Comparison of ENCODE assay signal across 11 mouse cellular contexts in genomic region chr7:64160737-64161470, GRCm38 (mm10). TPM values are rescaled to one million over a fixed set of nuclear protein-coding genes. Genes with fewer than 3 reads are reported as not detected.
A peak's percentile ranks its signal among the peaks of the same experiment; 100 is the strongest.
DNase-seq lines count a peak whose midpoint lies in the region.
"Had no signal": no experiment of that assay in that cellular context is flagged by ENCODE, and none has a peak within 500 bp of the region (broad histone marks: within the 10 kb centered on the region; RNA-seq: fewer than 3 reads in every experiment).

No protein-coding gene starts in this region.

- DNase-seq in layer of hippocampus, adult 11-12 months (ENCODE audit: low spot score), result peak; percentile 57
- no peak for DNase-seq in layer of hippocampus, postnatal 14 days (ENCODE audit: low spot score in 2 of 2)
- peak; percentile 51 to 55 for DNase-seq in CD8-positive naive resting alpha-beta T cell, adult 2 months (ENCODE audit: low read depth in 2 of 2, low spot score in 2 of 2)
- peak; percentile 64 for DNase-seq in induced T-regulatory cell, adult 2 months (ENCODE audit: low read depth)
- DNase-seq in right cerebral cortex, postnatal 36 days (ENCODE audit: low spot score in 2 of 2), result peak; percentile 77 to 86
- DNase-seq in retina, postnatal 1 day, result no peak
- no peak for DNase-seq in gastrocnemius, postnatal 4 days (ENCODE audit: low spot score in 2 of 2)
- DNase-seq in cerebellum, adult 11 months, result no peak
- DNase-seq: cerebellum, postnatal 14 days; liver had no signal

RNA-seq across cellular contexts. Expression of gene Trpm1, which starts 7.3 kb away (rescaled TPM):
- under 1 TPM in 1 of 2 experiments, not detected in 1; 0.07 TPM for total RNA-seq in layer of hippocampus, postnatal 14 days (2021)
- 1 to 10 TPM in 1 of 2 experiments, under 1 TPM in 1; 0.44 to 1.4 TPM for total RNA-seq in gastrocnemius, postnatal 4 days (2021)
- total RNA-seq: granulocyte monocyte progenitor cell, adult 5-6 weeks had no signal

Comparison
In these comparisons a context has a peak if more than half of its experiments do, and no peak if none do; other contexts are left out.
1. DNase-seq: peak in layer of hippocampus, adult 11-12 months (single experiment), CD8-positive naive resting alpha-beta T cell, adult 2 months (2 of 2), induced T-regulatory cell, adult 2 months (single experiment) and right cerebral cortex, postnatal 36 days (2 of 2); none in layer of hippocampus, postnatal 14 days (0 of 2), retina, postnatal 1 day (single experiment), gastrocnemius, postnatal 4 days (0 of 2) and cerebellum, adult 11 months (single experiment).